ENCODE assay signal across 17 mouse cellular contexts in the genomic region with DNA sequence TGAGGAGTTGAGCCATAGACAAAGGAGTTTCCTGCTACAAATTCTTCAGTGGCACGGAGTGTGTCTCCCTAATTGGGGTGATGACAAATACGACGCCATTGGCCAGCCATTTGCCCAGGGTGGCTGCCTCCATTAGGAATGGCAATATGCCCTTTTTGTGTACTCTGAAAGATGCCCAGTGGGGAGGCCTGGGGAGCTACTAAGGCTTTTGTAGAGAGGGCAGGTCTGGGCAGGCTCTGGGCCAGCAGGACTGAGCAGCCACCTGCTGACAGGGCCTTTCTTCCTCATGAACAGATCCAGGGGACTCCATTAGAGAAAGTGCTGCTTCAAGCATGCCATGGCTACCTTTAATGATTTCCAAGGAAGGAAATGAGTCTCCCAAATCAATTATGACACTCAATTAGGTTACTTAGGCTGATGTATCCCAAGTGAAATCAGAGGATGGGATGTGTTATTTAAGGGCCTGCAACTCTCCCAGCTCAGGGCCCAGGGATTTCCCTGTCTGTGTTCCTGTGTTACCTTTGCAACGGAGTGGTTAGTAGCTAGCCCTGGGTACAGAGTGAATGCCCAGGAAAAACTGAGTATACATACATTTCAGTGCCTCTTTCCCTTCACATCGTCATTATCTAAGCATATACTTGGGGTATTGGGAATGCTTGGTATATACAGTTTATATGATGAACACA. TPM values are rescaled to one million over a fixed set of nuclear protein-coding genes. Genes with fewer than 3 reads are reported as not detected.
DNase-seq lines count a peak whose midpoint lies in the region; ATAC-seq and TF ChIP-seq lines count a peak whose summit lies in the region.
"Had no signal": no experiment of that assay in that cellular context is flagged by ENCODE, and none has a peak within 500 bp of the region (broad histone marks: within the 10 kb centered on the region; RNA-seq: fewer than 3 reads in every experiment).

No protein-coding gene starts in this region.

- peaks cover 12% of the 10 kb centered on the region for H3K4me1 ChIP-seq in forebrain, embryonic 10.5 days
- H3K4me1 ChIP-seq in forebrain, postnatal 0 days (ENCODE audit: insufficient read depth) = no peaks in the 10 kb centered on the region
- H3K4me1 ChIP-seq in forebrain, embryonic 16.5 days (replicated peaks; ENCODE audit: control insufficient read depth, insufficient read depth, low read length) = no peaks in the 10 kb centered on the region
- no peaks in the 10 kb centered on the region for H3K4me1 ChIP-seq in neural tube, embryonic 13.5 days (replicated peaks)
- H3K4me1 ChIP-seq: heart, embryonic 13.5 days; liver, embryonic 13.5 days had no signal

- no peaks in the 10 kb centered on the region for H3K36me3 ChIP-seq in forebrain, embryonic 10.5 days (replicated peaks)
- H3K36me3 ChIP-seq in forebrain, postnatal 0 days (ENCODE audit: insufficient read depth) = no peaks in the 10 kb centered on the region
- H3K36me3 ChIP-seq in forebrain, embryonic 16.5 days (ENCODE audit: control insufficient read depth, insufficient read depth) = no peaks in the 10 kb centered on the region
- no peaks in the 10 kb centered on the region for H3K36me3 ChIP-seq in neural tube, embryonic 13.5 days
- H3K36me3 ChIP-seq: heart, embryonic 13.5 days; liver, embryonic 13.5 days had no signal

- WGBS in forebrain, embryonic 10.5 days = 26% methylated on average over 5 of the region's 5 CpGs
- WGBS in forebrain, postnatal 0 days = 19% methylated on average over 5 of the region's 5 CpGs
- WGBS in forebrain, embryonic 16.5 days = 14% methylated on average over 5 of the region's 5 CpGs
- WGBS in neural tube, embryonic 13.5 days = 33% methylated on average over 5 of the region's 5 CpGs

- H3K27ac ChIP-seq in forebrain, embryonic 10.5 days = no peak overlapping the region
- no peak overlapping the region for H3K27ac ChIP-seq in forebrain, postnatal 0 days (ENCODE audit: low read depth, low read length)
- no peak overlapping the region for H3K27ac ChIP-seq in forebrain, embryonic 16.5 days (ENCODE audit: low read length)
- no peak overlapping the region for H3K27ac ChIP-seq in neural tube, embryonic 13.5 days (replicated peaks)
- H3K27ac ChIP-seq: heart, embryonic 13.5 days; liver, embryonic 13.5 days had no signal

- H3K27me3 ChIP-seq in forebrain, embryonic 10.5 days (ENCODE audit: poor library complexity, severe bottlenecking) = peaks cover 61% of the 10 kb centered on the region
- no peaks in the 10 kb centered on the region for H3K27me3 ChIP-seq in forebrain, postnatal 0 days (ENCODE audit: insufficient read depth, low read length)
- no peaks in the 10 kb centered on the region for H3K27me3 ChIP-seq in forebrain, embryonic 16.5 days (replicated peaks; ENCODE audit: control insufficient read depth, insufficient read depth, low read length)
- peaks cover 72% of the 10 kb centered on the region for H3K27me3 ChIP-seq in neural tube, embryonic 13.5 days
- H3K27me3 ChIP-seq: CH12.LX; heart, embryonic 13.5 days; liver, embryonic 13.5 days; Patski had no signal

- no peak overlapping the region for H3K9ac ChIP-seq in forebrain, postnatal 0 days
- no peak overlapping the region for H3K9ac ChIP-seq in forebrain, embryonic 16.5 days (replicated peaks; ENCODE audit: low read depth, low read length)
- no peak overlapping the region for H3K9ac ChIP-seq in neural tube, embryonic 13.5 days
- H3K9ac ChIP-seq: heart, embryonic 13.5 days; liver, embryonic 13.5 days had no signal

- intact Hi-C loops in left cerebral cortex, postnatal 36 days (cut with DNase I) = no loop called here
- intact Hi-C loops in heart, postnatal 14 days (cut with DNase I) = no loop called here

- no peak for TF ChIP-seq CTCF in forebrain, postnatal 0 days (IDR thresholded peaks at IDR 0.05; ENCODE audit: low read depth)

- H3K4me2 ChIP-seq in forebrain, postnatal 0 days (ENCODE audit: low read depth) = no peak overlapping the region
- no peak overlapping the region for H3K4me2 ChIP-seq in forebrain, embryonic 16.5 days (ENCODE audit: low read length)
- no peak overlapping the region for H3K4me2 ChIP-seq in neural tube, embryonic 13.5 days
- H3K4me2 ChIP-seq: heart, embryonic 13.5 days; liver, embryonic 13.5 days had no signal

- no peak for ATAC-seq in forebrain, postnatal 0 days
- ATAC-seq in forebrain, embryonic 16.5 days = peak; percentile 85
- ATAC-seq in neural tube, embryonic 13.5 days (ENCODE audit: low read depth) = peak; percentile 56
- ATAC-seq: lung, postnatal 0 days; Patski had no signal

- DNase-seq in forebrain, embryonic 10.5 days (ENCODE audit: extremely low spot score, low spot score) = peak; percentile 69
- no peak for DNase-seq in forebrain, postnatal 0 days
- peak; percentile 21 for DNase-seq in embryo, embryonic 9.5 days (ENCODE audit: extremely low spot score)
- no peak for DNase-seq in right cerebral cortex, adult 18-20 months
- no peak for DNase-seq in left cerebral cortex, postnatal 36 days (ENCODE audit: low spot score in 2 of 2)
- no peak for DNase-seq in heart, postnatal 14 days
- DNase-seq: cerebellum, adult 18-20 months; gastrocnemius, postnatal 10 days; liver, embryonic 13.5 days; right cerebral cortex, postnatal 4 days; thymus, adult 2 months had no signal

- H3K9me3 ChIP-seq in forebrain, embryonic 10.5 days = 0 out of 2 replicates have a peak, but pooled peaks cover 3% of the 10 kb centered on the region
- H3K9me3 ChIP-seq in forebrain, postnatal 0 days (ENCODE audit: low read length) = no peaks in the 10 kb centered on the region
- no peaks in the 10 kb centered on the region for H3K9me3 ChIP-seq in forebrain, embryonic 16.5 days (ENCODE audit: control insufficient read depth, low read length)
- no peaks in the 10 kb centered on the region for H3K9me3 ChIP-seq in neural tube, embryonic 13.5 days
- H3K9me3 ChIP-seq: heart, embryonic 13.5 days; liver, embryonic 13.5 days had no signal

- H3K4me3 ChIP-seq in forebrain, embryonic 10.5 days = no peak overlapping the region
- no peak overlapping the region for H3K4me3 ChIP-seq in forebrain, postnatal 0 days (ENCODE audit: low read depth, low read length)
- H3K4me3 ChIP-seq in forebrain, embryonic 16.5 days (replicated peaks; ENCODE audit: low read length) = no peak overlapping the region
- H3K4me3 ChIP-seq in neural tube, embryonic 13.5 days = no peak overlapping the region
- H3K4me3 ChIP-seq: heart, embryonic 13.5 days; liver, embryonic 13.5 days had no signal

RNA-seq across cellular contexts. Expression of gene Sem1, which starts 41.5 kb away (rescaled TPM):
- polyA plus RNA-seq in forebrain, embryonic 10.5 days (2016; fragmentation: Nextera tagmentation; extraction: Ambion mirVana) = 241 and 247 TPM in 2 replicates
- total RNA-seq in forebrain, postnatal 0 days (2014; rRNA removed) = 67.8 and 86.6 TPM in 2 replicates
- polyA plus RNA-seq in forebrain, postnatal 0 days (2015; fragmentation: Nextera tagmentation; extraction: Ambion mirVana) = 138 and 170 TPM in 2 replicates
- 165 and 179 TPM in 2 replicates for polyA plus RNA-seq in forebrain, embryonic 16.5 days (2015; fragmentation: Nextera tagmentation; extraction: Ambion mirVana)
- polyA plus RNA-seq in neural tube, embryonic 13.5 days (2015; fragmentation: Nextera tagmentation; extraction: Ambion mirVana) = 173 and 179 TPM in 2 replicates
- total RNA-seq in left cerebral cortex, postnatal 36 days (2021) = 10 to 100 TPM; 41.6 to 46.6 TPM
- 10 to 100 TPM; 92.0 to 96.7 TPM for total RNA-seq in heart, postnatal 14 days (2021)

Comparison
In these comparisons a context has a peak if more than half of its experiments do, and no peak if none do; other contexts are left out.
1. DNase-seq: peak in forebrain, embryonic 10.5 days (single experiment) and embryo, embryonic 9.5 days (single experiment); none in forebrain, postnatal 0 days (single experiment), right cerebral cortex, adult 18-20 months (single experiment), left cerebral cortex, postnatal 36 days (0 of 2) and heart, postnatal 14 days (0 of 2).